11 mouse cellular contexts compared by ENCODE assay signal in genomic region chr6:144203013-144203412, GRCm38 (mm10).
A peak's percentile ranks its signal among the peaks of the same experiment; 100 is the strongest.
DNase-seq lines count a peak whose midpoint lies in the region; ATAC-seq and TF ChIP-seq lines count a peak whose summit lies in the region.
"Had no signal": no experiment of that assay in that cellular context is flagged by ENCODE, and none has a peak within 500 bp of the region (broad histone marks: within the 10 kb centered on the region; RNA-seq: fewer than 3 reads in every experiment).

No protein-coding gene starts in this region.

- 29% methylated on average over 12 of the region's 12 CpGs for WGBS in lung, postnatal 0 days
- 7% methylated on average over 12 of the region's 12 CpGs for WGBS in forebrain, embryonic 16.5 days
- 47% methylated on average over 12 of the region's 12 CpGs for WGBS in midbrain, embryonic 10.5 days
- WGBS in stomach, postnatal 0 days, result 36% methylated on average over 12 of the region's 12 CpGs

- H3K36me3 ChIP-seq in lung, postnatal 0 days (ENCODE audit: insufficient read depth, low read length), result no peaks in the 10 kb centered on the region
- no peaks in the 10 kb centered on the region for H3K36me3 ChIP-seq in forebrain, embryonic 16.5 days (ENCODE audit: control insufficient read depth, insufficient read depth)
- H3K36me3 ChIP-seq in midbrain, embryonic 10.5 days, result no peaks in the 10 kb centered on the region
- H3K36me3 ChIP-seq in stomach, postnatal 0 days (ENCODE audit: control insufficient read depth, insufficient read depth, low read length), result no peaks in the 10 kb centered on the region

- no peaks in the 10 kb centered on the region for H3K4me1 ChIP-seq in lung, postnatal 0 days (ENCODE audit: insufficient read depth, low read depth, low read length)
- H3K4me1 ChIP-seq in forebrain, embryonic 16.5 days (replicated peaks; ENCODE audit: control insufficient read depth, insufficient read depth, low read length), result peaks cover 35% of the 10 kb centered on the region
- H3K4me1 ChIP-seq in midbrain, embryonic 10.5 days, result peaks cover 50% of the 10 kb centered on the region
- H3K4me1 ChIP-seq in stomach, postnatal 0 days (replicated peaks; ENCODE audit: control insufficient read depth, insufficient read depth), result no peaks in the 10 kb centered on the region

- no peak for DNase-seq in lung, postnatal 0 days (ENCODE audit: low spot score)
- no peak for DNase-seq in lung, adult 18-20 months
- no peak for DNase-seq in midbrain, embryonic 10.5 days (ENCODE audit: low spot score)
- no peak for DNase-seq in stomach, postnatal 0 days (ENCODE audit: low spot score)
- no peak for DNase-seq in cerebellum, postnatal 4 days (ENCODE audit: low spot score in 2 of 2)
- DNase-seq: embryo, embryonic 11 days; gastrocnemius, postnatal 25 days; kidney, postnatal 25 days had no signal

- H3K9me3 ChIP-seq in lung, postnatal 0 days (ENCODE audit: low read length), result no peaks in the 10 kb centered on the region
- H3K9me3 ChIP-seq in forebrain, embryonic 16.5 days (ENCODE audit: control insufficient read depth, low read length), result no peaks in the 10 kb centered on the region
- H3K9me3 ChIP-seq in midbrain, embryonic 10.5 days (replicated peaks), result no peaks in the 10 kb centered on the region
- H3K9me3 ChIP-seq in stomach, postnatal 0 days (ENCODE audit: control insufficient read depth, low read length), result no peaks in the 10 kb centered on the region

- no peak overlapping the region for H3K4me3 ChIP-seq in lung, postnatal 0 days (ENCODE audit: low read depth, low read length)
- H3K4me3 ChIP-seq in forebrain, embryonic 16.5 days (replicated peaks; ENCODE audit: low read length), result peak overlapping the region; percentile 44
- H3K4me3 ChIP-seq in midbrain, embryonic 10.5 days, result no peak overlapping the region
- no peak overlapping the region for H3K4me3 ChIP-seq in stomach, postnatal 0 days (ENCODE audit: low read depth, low read length)

- no peak for TF ChIP-seq CTCF in lung, postnatal 0 days (IDR thresholded peaks at IDR 0.05)
- no peak for TF ChIP-seq CTCF in stomach, postnatal 0 days (IDR thresholded peaks at IDR 0.05; ENCODE audit: low read depth)

- no peaks in the 10 kb centered on the region for H3K27me3 ChIP-seq in lung, postnatal 0 days (replicated peaks; ENCODE audit: insufficient read depth, low read length)
- H3K27me3 ChIP-seq in forebrain, embryonic 16.5 days (replicated peaks; ENCODE audit: control insufficient read depth, insufficient read depth, low read length), result no peaks in the 10 kb centered on the region
- no peaks in the 10 kb centered on the region for H3K27me3 ChIP-seq in midbrain, embryonic 10.5 days (ENCODE audit: low read depth, poor library complexity, severe bottlenecking)
- no peaks in the 10 kb centered on the region for H3K27me3 ChIP-seq in stomach, postnatal 0 days (ENCODE audit: control insufficient read depth, insufficient read depth, low read length)

- no peak overlapping the region for H3K27ac ChIP-seq in lung, postnatal 0 days (ENCODE audit: low read length)
- peak overlapping the region; percentile 66 for H3K27ac ChIP-seq in forebrain, embryonic 16.5 days (ENCODE audit: low read length)
- H3K27ac ChIP-seq in midbrain, embryonic 10.5 days (replicated peaks), result 0 out of 2 replicates have a peak overlapping the region, but pooled peaks have one; percentile 13
- no peak overlapping the region for H3K27ac ChIP-seq in stomach, postnatal 0 days (replicated peaks)

- 0 out of 2 replicates have a peak overlapping the region, but pooled peaks have one; percentile 22 for H3K4me2 ChIP-seq in lung, postnatal 0 days (replicated peaks; ENCODE audit: low read depth, low read length)
- peak overlapping the region; percentile 63 for H3K4me2 ChIP-seq in forebrain, embryonic 16.5 days (ENCODE audit: low read length)
- H3K4me2 ChIP-seq in stomach, postnatal 0 days (replicated peaks; ENCODE audit: low read depth), result peak overlapping the region; percentile 42
- H3K4me2 ChIP-seq: liver, embryonic 11.5 days had no signal

- no peak for TF ChIP-seq EP300 in lung, postnatal 0 days (IDR thresholded peaks at IDR 0.05)
- no peak for TF ChIP-seq EP300 in stomach, postnatal 0 days (optimal IDR thresholded peaks at IDR 0.05)

- no peak for ATAC-seq in lung, postnatal 0 days
- peak; percentile 35; the same call in 1 of the 2 replicates for ATAC-seq in forebrain, embryonic 16.5 days
- ATAC-seq in stomach, postnatal 0 days (ENCODE audit: low FRiP score, low TSS enrichment), result no peak
- ATAC-seq in activated CD4-positive, CD25-positive, alpha-beta regulatory T cell, adult 4 months, result no peak

- no peak overlapping the region for H3K9ac ChIP-seq in lung, postnatal 0 days (replicated peaks; ENCODE audit: low read depth)
- H3K9ac ChIP-seq in forebrain, embryonic 16.5 days (replicated peaks; ENCODE audit: low read depth, low read length), result peak overlapping the region; percentile 45
- no peak overlapping the region for H3K9ac ChIP-seq in stomach, postnatal 0 days (ENCODE audit: low read length)

Comparison
In these comparisons a context has a peak if more than half of its experiments do, and no peak if none do; other contexts are left out.
1. H3K27ac ChIP-seq: peak in forebrain, embryonic 16.5 days (single experiment) and midbrain, embryonic 10.5 days (single experiment); none in lung, postnatal 0 days (single experiment) and stomach, postnatal 0 days (single experiment).
2. Peak in every context shown above with its lines, with median percentiles within 50 percentile points of each other: H3K4me2 ChIP-seq.